Mouse (Mus musculus): ENCODE data around the gene Gm37240. TPM values are rescaled to one million over a fixed set of nuclear protein-coding genes. Genes with fewer than 3 reads are reported as not detected.

The Gm37240 gene
- polyA plus RNA-seq, 1 experiment from 2014 or later = 14.9 TPM

GRCm38 (mm10) chr3:85337881-85338754 lies 549.2 kb downstream of the Gm37240 start:
- ATAC-seq (ENCODE audit: insufficient number of reproducible peaks, low FRiP score, low TSS enrichment, low read depth) = no peak
- WGBS = 66% methylated on average over 7 of the region's 7 CpGs
- no peak overlapping the region for H3K9ac ChIP-seq
- H3K27me3 ChIP-seq = no peaks in the 10 kb centered on the region
- no peak overlapping the region for H3K4me2 ChIP-seq
- H3K4me1 ChIP-seq = no peaks in the 10 kb centered on the region
- H3K9me3 ChIP-seq = no peaks in the 10 kb centered on the region
- H3K4me3 ChIP-seq = no peak overlapping the region
- H3K36me3 ChIP-seq = no peaks in the 10 kb centered on the region
- no peak overlapping the region for H3K27ac ChIP-seq

GRCm38 (mm10) chr3:85335517-85335916 lies 551.8 kb downstream of the Gm37240 start:
- H3K9me3 ChIP-seq = no peaks in the 10 kb centered on the region
- H3K9ac ChIP-seq = no peak overlapping the region
- H3K36me3 ChIP-seq = no peaks in the 10 kb centered on the region
- no peak overlapping the region for H3K4me3 ChIP-seq
- no peaks in the 10 kb centered on the region for H3K4me1 ChIP-seq
- no peak overlapping the region for H3K27ac ChIP-seq
- no peaks in the 10 kb centered on the region for H3K27me3 ChIP-seq
- 47% methylated on average over 1 of the region's 1 CpGs for WGBS
- no peak for ATAC-seq (ENCODE audit: insufficient number of reproducible peaks, low FRiP score, low TSS enrichment, low read depth)
- H3K4me2 ChIP-seq = no peak overlapping the region

DNA sequence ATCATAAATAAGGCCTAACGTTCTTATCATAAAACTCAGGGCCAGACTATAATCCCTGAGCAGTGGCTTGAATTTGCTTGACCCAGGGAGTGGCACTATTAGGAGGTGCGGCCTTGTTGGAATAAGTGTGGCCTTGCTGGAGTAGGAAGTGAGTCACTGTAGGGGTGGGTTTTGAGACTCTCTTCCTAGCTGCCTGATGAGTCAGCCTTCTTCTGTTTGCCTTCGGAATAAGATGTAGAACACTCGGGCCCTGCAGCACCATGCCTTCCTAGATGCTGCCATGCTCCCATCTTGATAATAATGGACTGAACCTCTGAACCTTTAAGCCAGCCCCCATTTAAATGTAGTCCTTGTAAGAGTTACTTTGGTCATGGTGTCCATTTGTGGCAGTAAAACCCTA lies 555.0 kb downstream of the Gm37240 start:
- no peak for ATAC-seq (ENCODE audit: insufficient number of reproducible peaks, low FRiP score, low TSS enrichment, low read depth)
- Histone ChIP-seq H3K9ac (no peak overlapping the region), H3K36me3 (no peaks in the 10 kb centered on the region), H3K4me1 (no peaks in the 10 kb centered on the region), H3K4me2 (no peak overlapping the region), H3K4me3 (no peak overlapping the region), H3K27ac (no peak overlapping the region), H3K9me3 (no peaks in the 10 kb centered on the region), H3K27me3 (no peaks in the 10 kb centered on the region)
- 86% methylated on average over 4 of the region's 4 CpGs for WGBS

GRCm38 (mm10) chr3:85318256-85318655 lies 569.1 kb downstream of the Gm37240 start:
- Histone ChIP-seq H3K4me1 (peaks cover 11% of the 10 kb centered on the region), H3K36me3 (no peaks in the 10 kb centered on the region), H3K27ac (no peak overlapping the region), H3K9ac (no peak overlapping the region), H3K4me3 (no peak overlapping the region), H3K9me3 (no peaks in the 10 kb centered on the region), H3K27me3 (no peaks in the 10 kb centered on the region), H3K4me2 (no peak overlapping the region)
- WGBS = 79% methylated on average over 5 of the region's 5 CpGs
- ATAC-seq (ENCODE audit: insufficient number of reproducible peaks, low FRiP score, low TSS enrichment, low read depth) = no peak

DNA sequence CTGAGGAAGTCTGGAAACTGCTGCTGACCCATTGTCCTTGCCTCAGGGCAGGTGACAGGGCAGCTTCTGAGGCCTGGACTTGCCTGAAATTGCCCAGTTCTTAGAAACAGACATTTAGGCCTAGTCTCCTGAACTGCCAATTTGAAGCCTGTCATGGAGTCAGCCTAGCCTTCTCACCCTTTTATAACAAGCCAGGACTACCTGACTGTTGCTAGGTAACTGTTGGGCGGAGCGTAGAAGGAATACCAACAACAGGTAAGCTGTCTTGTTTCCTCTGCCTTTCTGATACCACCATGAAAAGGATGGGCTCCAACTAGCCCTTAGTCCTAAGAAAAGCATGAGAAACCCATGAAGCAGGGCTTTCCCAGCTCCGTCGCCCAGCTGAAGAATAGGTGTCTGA lies 570.0 kb downstream of the Gm37240 start:
- Histone ChIP-seq H3K4me2 (no peak overlapping the region), H3K27me3 (no peaks in the 10 kb centered on the region), H3K4me3 (no peak overlapping the region), H3K27ac (no peak overlapping the region), H3K36me3 (no peaks in the 10 kb centered on the region), H3K9ac (no peak overlapping the region), H3K4me1 (peaks cover 11% of the 10 kb centered on the region), H3K9me3 (no peaks in the 10 kb centered on the region)
- 86% methylated on average over 4 of the region's 4 CpGs for WGBS
- ATAC-seq (ENCODE audit: insufficient number of reproducible peaks, low FRiP score, low TSS enrichment, low read depth) = no peak

GRCm38 (mm10) chr3:85314961-85315360 lies 572.4 kb downstream of the Gm37240 start:
- Histone ChIP-seq H3K9me3 (no peaks in the 10 kb centered on the region), H3K9ac (no peak overlapping the region), H3K27me3 (no peaks in the 10 kb centered on the region), H3K4me1 (peaks cover 11% of the 10 kb centered on the region), H3K4me2 (no peak overlapping the region), H3K4me3 (no peak overlapping the region), H3K27ac (no peak overlapping the region), H3K36me3 (no peaks in the 10 kb centered on the region)
- ATAC-seq (ENCODE audit: insufficient number of reproducible peaks, low FRiP score, low TSS enrichment, low read depth) = no peak
- 78% methylated on average over 6 of the region's 6 CpGs for WGBS

DNA sequence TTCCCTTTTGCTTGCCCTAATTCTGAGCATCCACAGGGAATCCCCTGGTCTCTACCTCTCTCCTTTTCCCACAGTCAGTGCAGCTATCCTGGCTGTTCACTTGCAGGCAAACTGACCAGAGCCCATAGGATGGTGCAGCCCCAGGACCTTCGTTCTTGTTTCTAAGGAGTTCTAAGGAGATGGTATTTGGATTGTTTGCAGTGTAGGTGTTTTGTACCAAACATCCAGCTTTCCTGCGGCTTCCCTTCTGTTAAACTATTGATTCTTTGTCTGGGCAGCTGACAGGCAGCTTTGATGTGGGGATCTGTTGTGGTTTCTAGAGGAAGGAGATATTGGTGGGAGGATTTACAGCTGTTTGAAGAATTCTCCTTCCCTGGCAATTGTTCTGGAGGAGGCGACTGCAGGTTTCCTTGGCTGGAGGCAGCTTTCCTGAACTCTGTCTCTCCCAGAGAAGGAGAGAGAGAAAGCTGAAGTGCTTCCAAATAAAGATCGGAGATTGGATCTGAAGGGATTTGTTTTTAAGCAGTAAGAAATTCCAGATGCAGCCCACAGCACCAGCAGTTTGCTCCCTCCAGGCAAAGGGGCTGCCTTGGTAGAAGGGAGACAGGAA lies 573.6 kb downstream of the Gm37240 start:
- Histone ChIP-seq H3K4me1 (peaks cover 15% of the 10 kb centered on the region), H3K36me3 (no peaks in the 10 kb centered on the region), H3K27me3 (no peaks in the 10 kb centered on the region), H3K4me2 (no peak overlapping the region), H3K9ac (no peak overlapping the region), H3K9me3 (no peaks in the 10 kb centered on the region), H3K4me3 (no peak overlapping the region), H3K27ac (peak overlapping the region; percentile 12; the same call in 1 of the 2 replicates)
- 12% methylated on average over 4 of the region's 4 CpGs for WGBS
- no peak for ATAC-seq (ENCODE audit: insufficient number of reproducible peaks, low FRiP score, low TSS enrichment, low read depth)

GRCm38 (mm10) chr3:85311176-85311575 lies 576.1 kb downstream of the Gm37240 start:
- Histone ChIP-seq H3K9ac (no peak overlapping the region), H3K36me3 (no peaks in the 10 kb centered on the region), H3K27me3 (no peaks in the 10 kb centered on the region), H3K4me3 (no peak overlapping the region), H3K27ac (no peak overlapping the region), H3K9me3 (no peaks in the 10 kb centered on the region), H3K4me1 (peaks cover 18% of the 10 kb centered on the region), H3K4me2 (no peak overlapping the region)
- ATAC-seq (ENCODE audit: insufficient number of reproducible peaks, low FRiP score, low TSS enrichment, low read depth) = no peak
- WGBS = 85% methylated on average over 3 of the region's 3 CpGs

DNA sequence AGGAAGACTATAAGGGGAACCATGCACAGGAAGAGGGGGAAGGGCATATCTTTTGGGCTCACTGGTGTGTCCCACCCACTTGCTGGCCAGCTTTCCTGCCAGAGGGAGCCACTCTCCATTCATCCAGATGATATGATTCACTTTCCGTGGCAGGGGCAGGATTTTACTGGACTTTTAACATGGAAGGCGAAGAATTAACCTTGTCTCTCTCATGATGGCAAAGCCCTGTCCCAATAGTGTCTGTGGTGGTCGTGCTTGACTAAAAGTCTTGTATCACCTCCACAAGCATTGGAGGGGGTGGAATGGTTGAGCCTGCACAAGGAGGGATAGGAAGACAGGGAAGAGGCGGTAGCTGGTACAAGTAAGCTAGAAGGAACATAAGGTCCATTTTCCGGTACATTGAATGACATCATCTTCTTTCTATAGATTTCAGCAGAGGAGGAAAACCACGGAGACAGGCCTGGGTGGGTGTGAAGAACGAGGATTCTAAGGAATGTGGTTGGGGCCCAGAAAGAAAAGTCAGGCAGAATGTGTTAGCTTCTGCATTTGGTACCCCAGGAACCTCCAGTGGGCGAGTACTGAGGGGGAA lies 576.8 kb downstream of the Gm37240 start:
- H3K27me3 ChIP-seq = no peaks in the 10 kb centered on the region
- no peaks in the 10 kb centered on the region for H3K36me3 ChIP-seq
- H3K4me1 ChIP-seq = peaks cover 18% of the 10 kb centered on the region
- H3K9me3 ChIP-seq = no peaks in the 10 kb centered on the region
- H3K27ac ChIP-seq = no peak overlapping the region
- no peak overlapping the region for H3K9ac ChIP-seq
- H3K4me3 ChIP-seq = no peak overlapping the region
- 69% methylated on average over 8 of the region's 8 CpGs for WGBS
- no peak for ATAC-seq (ENCODE audit: insufficient number of reproducible peaks, low FRiP score, low TSS enrichment, low read depth)
- H3K4me2 ChIP-seq = no peak overlapping the region

DNA sequence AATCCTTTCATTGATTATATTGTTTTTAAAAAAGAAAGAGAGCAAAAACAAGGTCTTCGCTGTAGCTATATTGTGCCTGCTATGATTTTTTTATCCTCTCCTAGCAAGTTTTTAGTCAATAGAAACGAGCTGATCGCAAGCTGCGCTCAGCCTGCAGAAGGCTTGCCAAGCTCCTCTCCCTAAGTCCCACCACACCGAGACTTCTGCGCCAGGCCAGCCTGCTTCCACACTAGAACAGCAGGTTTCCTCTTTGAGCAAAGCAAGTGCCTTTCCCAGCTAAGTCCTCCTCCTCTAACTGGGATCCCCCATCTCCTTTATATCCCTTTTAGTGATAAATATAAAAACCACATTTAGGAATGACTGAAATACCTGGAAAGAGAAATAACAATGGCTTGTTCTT lies 578.1 kb downstream of the Gm37240 start:
- H3K9ac ChIP-seq = no peak overlapping the region
- WGBS = 75% methylated on average over 6 of the region's 6 CpGs
- no peak for ATAC-seq (ENCODE audit: insufficient number of reproducible peaks, low FRiP score, low TSS enrichment, low read depth)
- H3K4me2 ChIP-seq = no peak overlapping the region
- no peaks in the 10 kb centered on the region for H3K36me3 ChIP-seq
- H3K9me3 ChIP-seq = no peaks in the 10 kb centered on the region
- H3K27me3 ChIP-seq = no peaks in the 10 kb centered on the region
- H3K4me1 ChIP-seq = peaks cover 14% of the 10 kb centered on the region
- no peak overlapping the region for H3K27ac ChIP-seq
- H3K4me3 ChIP-seq = no peak overlapping the region

DNA sequence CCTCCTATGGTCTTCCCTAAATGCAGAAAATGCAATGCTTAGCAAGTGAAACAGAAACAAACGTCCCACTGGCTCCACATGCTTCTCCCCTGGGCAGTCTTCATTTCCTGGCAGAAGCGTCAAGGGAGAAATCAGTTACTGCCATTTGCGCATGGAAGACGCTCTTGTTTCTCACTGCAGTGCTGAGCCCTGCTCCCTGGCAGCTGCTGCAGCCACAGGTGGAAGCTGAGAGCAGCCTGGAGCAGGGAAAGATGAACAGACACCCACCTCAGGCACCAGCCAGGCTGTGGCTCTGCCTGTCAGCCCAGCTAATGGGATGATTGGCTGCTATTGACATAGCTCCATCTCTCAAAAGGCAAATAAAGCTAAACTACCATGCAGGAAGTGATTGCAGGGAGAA lies 578.6 kb downstream of the Gm37240 start:
- Histone ChIP-seq H3K4me3 (no peak overlapping the region), H3K9ac (no peak overlapping the region), H3K9me3 (no peaks in the 10 kb centered on the region), H3K4me2 (no peak overlapping the region), H3K27me3 (no peaks in the 10 kb centered on the region), H3K27ac (peak overlapping the region; percentile 22; the same call in 1 of the 2 replicates), H3K4me1 (peaks cover 9% of the 10 kb centered on the region), H3K36me3 (no peaks in the 10 kb centered on the region)
- ATAC-seq (ENCODE audit: insufficient number of reproducible peaks, low FRiP score, low TSS enrichment, low read depth) = no peak
- WGBS = 68% methylated on average over 4 of the region's 4 CpGs

- Histone ChIP-seq H3K36me3 (no peaks in the 10 kb centered on the region), H3K27ac (no peak overlapping the region), H3K4me2 (no peak overlapping the region), H3K27me3 (no peaks in the 10 kb centered on the region), H3K9me3 (no peaks in the 10 kb centered on the region), H3K4me3 (no peak overlapping the region), H3K9ac (no peak overlapping the region), H3K4me1 (no peaks in the 10 kb centered on the region; the same call in 1 of the 2 replicates)
- WGBS = 61% methylated on average over 3 of the region's 3 CpGs
- ATAC-seq (ENCODE audit: insufficient number of reproducible peaks, low FRiP score, low TSS enrichment, low read depth) = no peak
These were observed 585.5 kb downstream of the Gm37240 start for GRCm38 (mm10) chr3:85301851-85302250.

Data from limb, embryonic 15.5 days (tissue).